Mouse (Mus musculus) kidney, adult 2 months (tissue): ENCODE data around the gene Trmo. TPM values are rescaled to one million over a fixed set of nuclear protein-coding genes. Genes with fewer than 3 reads are reported as not detected.

Experiments used
- DNase-seq: peaks from one replicate; pipeline ENCODE4 v3.0.0; 2021
- H3K27ac ChIP-seq: fragments of 200-500 bp; 2 replicates; pipeline ENCODE4 v1.5.1; 2012; ENCODE audit warnings: low read depth, low read length, control low read depth, inconsistent platforms; ENCODE audit not compliant: insufficient read depth
- H3K27me3 ChIP-seq: fragments of 200-500 bp; replicated peaks from 2 replicates; pipeline ENCODE4 v1.6.1; 2012; ENCODE audit warnings: mild to moderate bottlenecking, moderate library complexity, low read length, inconsistent platforms; ENCODE audit not compliant: control insufficient read depth, insufficient read depth
- H3K36me3 ChIP-seq: fragments of 200-500 bp; 2 replicates; pipeline ENCODE4 v1.6.1; 2012; ENCODE audit warnings: mild to moderate bottlenecking, moderate library complexity, low read length, inconsistent platforms; ENCODE audit not compliant: control insufficient read depth, insufficient read depth
- H3K4me1 ChIP-seq: fragments of 200-500 bp; 2 replicates; pipeline ENCODE4 v1.6.1; 2011; ENCODE audit warnings: low read length; ENCODE audit not compliant: control insufficient read depth, insufficient read depth
- H3K4me3 ChIP-seq: fragments of 200-500 bp; 2 replicates; pipeline ENCODE4 v1.5.1; 2011; ENCODE audit warnings: mild to moderate bottlenecking, low read depth, low read length, control low read depth; ENCODE audit not compliant: insufficient read depth
- CTCF ChIP-seq: fragments of 200-500 bp; conservative IDR thresholded peaks from 2 replicates; pipeline ENCODE4 v1.5.1; 2011; ENCODE audit warnings: low read depth, mild to moderate bottlenecking, control low read depth, low read length, moderate library complexity, mixed read lengths; ENCODE audit not compliant: insufficient read depth, insufficient read length
- POLR2A ChIP-seq: fragments of 200-500 bp; IDR thresholded peaks from one replicate; pipeline ENCODE4 v1.6.1; 2011; ENCODE audit warnings: low read depth, low read length, control low read depth
- WGBS: fragments of 180-500 bp; shearing (Covaris S2); methylation state at CpG from one replicate; pipeline ENCODE4 v1.1.7; 2018; 5-methylcytosine and 5-hydroxymethylcytosine counted together
- polyA plus RNA-seq: library from polyadenylated mRNA; depleted of rRNA; stranded (reverse); fragments of >200 nt; gene quantifications from 2 replicates; pipeline ENCODE4 v1.2.3, GENCODE M21; 2012

Trmo gene
- polyA plus RNA-seq, 1 experiment, result 7.0 TPM

DNA sequence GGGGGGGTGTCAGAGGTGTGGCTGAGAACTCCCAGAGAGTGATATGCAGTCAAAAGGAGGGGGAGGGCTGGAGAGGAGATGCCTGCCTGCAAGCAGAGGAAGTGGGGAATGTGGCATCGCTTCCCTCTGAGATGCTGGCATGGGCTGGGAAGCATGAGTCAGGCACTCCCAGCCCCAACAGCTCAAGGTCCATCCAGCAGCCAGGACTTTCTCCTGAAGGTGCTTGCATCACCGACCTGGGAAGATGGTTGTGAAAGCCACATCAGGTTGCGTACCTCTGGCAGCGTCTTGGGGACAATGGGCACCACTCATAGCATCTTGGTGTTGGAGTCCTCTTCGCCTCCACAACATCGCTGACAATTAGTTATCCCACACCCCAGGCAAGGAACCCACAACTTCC lies 18.8 kb downstream of the Trmo start:
- Histone ChIP-seq H3K27ac (no peak overlapping the region), H3K4me1 (no peaks in the 10 kb centered on the region), H3K36me3 (no peaks in the 10 kb centered on the region), H3K27me3 (no peaks in the 10 kb centered on the region), H3K4me3 (no peak overlapping the region)
- DNase-seq, result peak; percentile 22
- WGBS, result 47% methylated on average over 6 of the region's 6 CpGs
- no peak for TF ChIP-seq CTCF
- TF ChIP-seq POLR2A, result no peak

DNA sequence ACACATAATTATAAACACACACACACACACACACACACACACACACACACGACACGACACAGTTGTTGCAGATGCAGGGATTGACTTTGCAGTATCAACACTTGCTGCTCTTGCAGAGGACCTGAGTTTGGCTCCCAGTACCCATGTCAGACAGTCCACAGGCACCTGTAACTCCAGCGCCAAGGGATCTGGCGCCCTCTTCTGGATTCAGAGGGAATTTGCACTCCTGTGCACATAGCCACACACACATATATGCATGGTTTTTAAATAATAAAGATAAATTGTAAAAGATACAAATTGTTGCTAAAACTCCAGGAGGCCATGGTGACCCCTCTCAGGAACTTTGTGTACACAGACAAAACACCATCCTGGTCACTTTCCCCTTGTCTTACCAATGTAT lies 20.2 kb downstream of the Trmo start:
- TF ChIP-seq POLR2A (no peak), CTCF (0 out of 2 replicates have a peak, but pooled peaks have one; percentile 21)
- Histone ChIP-seq H3K4me1 (no peaks in the 10 kb centered on the region), H3K27me3 (no peaks in the 10 kb centered on the region), H3K27ac (no peak overlapping the region), H3K36me3 (no peaks in the 10 kb centered on the region), H3K4me3 (no peak overlapping the region)
- no peak for DNase-seq
- 59% methylated on average over 4 of the region's 4 CpGs for WGBS

DNA sequence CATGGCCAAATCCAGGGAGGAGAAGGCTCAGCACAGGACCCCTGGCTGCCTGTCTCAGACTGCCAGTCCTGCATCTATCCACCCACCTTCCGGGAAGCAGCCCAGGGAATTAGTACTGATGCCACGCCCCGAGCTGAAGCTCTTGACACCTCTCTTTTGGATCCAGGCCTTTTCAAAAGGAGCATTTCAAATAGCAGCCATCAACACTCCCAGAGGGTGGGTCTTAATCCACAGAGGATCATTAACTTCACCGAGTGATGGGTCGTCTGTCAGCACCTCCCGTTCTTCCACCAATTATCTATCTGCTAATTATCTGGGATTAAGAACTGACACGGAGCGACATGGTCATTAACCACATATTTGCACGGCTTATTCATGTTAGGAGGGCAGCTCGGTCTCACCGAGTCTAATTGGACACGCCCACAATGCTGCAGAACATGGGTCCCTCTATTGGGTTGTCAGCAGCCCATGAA lies 21.7 kb downstream of the Trmo start:
- Histone ChIP-seq H3K27ac (no peak overlapping the region), H3K4me3 (no peak overlapping the region), H3K27me3 (no peaks in the 10 kb centered on the region), H3K36me3 (no peaks in the 10 kb centered on the region), H3K4me1 (no peaks in the 10 kb centered on the region)
- 10% methylated on average over 12 of the region's 12 CpGs for WGBS
- TF ChIP-seq CTCF, result no peak
- TF ChIP-seq POLR2A, result no peak
- no peak for DNase-seq

DNA sequence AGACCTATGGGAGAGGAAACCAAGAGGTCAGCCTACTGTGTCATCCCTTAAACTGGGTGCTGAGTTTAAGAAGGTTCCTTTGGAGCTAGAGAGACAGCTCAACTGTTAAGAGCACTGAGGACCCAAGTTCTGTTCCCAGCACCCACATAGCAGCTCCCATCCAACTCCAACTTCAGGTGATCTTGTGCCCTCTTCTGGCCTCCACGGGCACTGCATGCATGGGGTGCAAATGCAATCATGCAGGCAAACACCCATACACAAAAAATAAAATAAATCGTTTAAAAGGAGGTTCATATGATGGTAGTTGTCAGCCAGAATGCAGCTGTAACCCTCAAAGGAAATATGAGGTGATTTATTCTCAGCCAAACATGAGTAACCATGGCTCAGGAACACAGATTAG lies 24.9 kb downstream of the Trmo start:
- no peak for DNase-seq
- Histone ChIP-seq H3K4me1 (no peaks in the 10 kb centered on the region), H3K27ac (no peak overlapping the region), H3K27me3 (no peaks in the 10 kb centered on the region), H3K4me3 (no peak overlapping the region), H3K36me3 (no peaks in the 10 kb centered on the region)
- TF ChIP-seq CTCF, result no peak
- TF ChIP-seq POLR2A, result no peak
- 87% methylated on average over 2 of the region's 2 CpGs for WGBS

DNA sequence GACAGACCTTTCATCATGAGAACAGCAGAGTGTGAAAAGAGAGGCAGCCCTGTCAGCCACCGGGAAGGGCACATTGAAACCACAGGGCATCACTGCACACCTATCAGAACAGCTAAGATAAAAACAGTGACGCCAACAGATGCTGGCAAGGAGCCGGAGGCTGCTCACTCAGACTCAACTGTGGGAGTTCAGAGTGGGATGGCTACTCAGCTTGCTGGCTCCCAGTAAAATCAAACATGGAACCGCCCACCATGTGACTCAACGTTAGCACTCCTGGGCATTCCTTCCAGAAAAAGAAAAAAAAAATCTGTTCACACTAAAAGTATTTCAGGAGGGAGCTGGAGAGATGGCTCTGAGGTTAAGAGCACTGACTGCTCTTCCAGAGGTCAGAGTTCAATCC lies 28.0 kb downstream of the Trmo start:
- TF ChIP-seq CTCF (no peak), POLR2A (no peak)
- Histone ChIP-seq H3K36me3 (no peaks in the 10 kb centered on the region), H3K27me3 (no peaks in the 10 kb centered on the region), H3K4me1 (no peaks in the 10 kb centered on the region), H3K4me3 (no peak overlapping the region), H3K27ac (no peak overlapping the region)
- 70% methylated on average over 5 of the region's 5 CpGs for WGBS
- DNase-seq, result no peak

- DNase-seq, result no peak
- no peak overlapping the region for H3K4me3 ChIP-seq
Observed at GRCm38 (mm10) chr4:46359539-46360253, 29.5 kb downstream of the Trmo start.

DNA sequence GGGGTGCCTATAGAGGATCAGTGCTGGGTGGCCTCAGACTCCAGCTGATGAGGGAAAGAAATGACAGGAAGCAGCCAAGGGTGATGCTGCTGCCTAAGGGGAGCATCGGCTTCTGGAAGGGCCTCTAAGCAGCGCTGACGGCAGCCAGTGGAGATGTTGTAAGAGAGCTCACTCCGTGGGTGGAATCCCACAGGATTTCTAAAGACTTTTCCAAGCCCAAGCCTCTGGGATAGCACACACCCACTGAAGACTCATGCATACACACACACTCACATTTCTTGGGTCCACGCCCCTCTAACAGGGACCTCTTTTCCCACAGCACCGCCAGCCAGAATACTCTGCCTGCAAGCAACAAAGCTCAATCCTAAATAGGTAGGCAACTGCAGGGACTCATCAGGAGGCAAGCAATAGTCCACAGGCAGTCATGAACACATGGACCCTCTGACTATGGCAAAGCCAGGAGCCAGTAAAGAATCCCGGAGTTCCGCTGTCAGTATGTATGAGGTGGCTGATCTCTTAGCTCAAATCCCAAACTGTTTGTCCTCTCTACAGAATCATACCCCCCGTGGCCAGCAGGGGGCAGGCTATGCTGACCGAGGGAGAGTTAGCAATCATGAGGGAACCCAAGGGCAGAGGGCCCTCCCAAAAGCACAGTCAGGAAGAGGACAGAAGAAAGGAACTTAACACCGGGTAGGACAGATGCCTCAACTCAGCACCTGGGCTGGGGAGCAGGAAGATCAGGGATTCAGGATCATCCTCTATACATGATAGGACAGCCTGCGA lies 32.7 kb downstream of the Trmo start:
- Histone ChIP-seq H3K27me3 (no peaks in the 10 kb centered on the region), H3K36me3 (no peaks in the 10 kb centered on the region), H3K4me3 (no peak overlapping the region), H3K4me1 (no peaks in the 10 kb centered on the region), H3K27ac (no peak overlapping the region)
- DNase-seq, result peak; percentile 38
- 51% methylated on average over 12 of the region's 12 CpGs for WGBS
- no peak for TF ChIP-seq POLR2A
- peak; percentile 74 for TF ChIP-seq CTCF

More at GRCm38 (mm10) chr4:46359539-46360253, 29.5 kb downstream of the Trmo start:
- 79% methylated on average over 12 of the region's 12 CpGs for WGBS
- TF ChIP-seq POLR2A (no peak), CTCF (no peak)
- H3K4me1 ChIP-seq, result no peaks in the 10 kb centered on the region
- H3K36me3 ChIP-seq, result no peaks in the 10 kb centered on the region
- no peaks in the 10 kb centered on the region for H3K27me3 ChIP-seq
- H3K27ac ChIP-seq, result no peak overlapping the region
